Mouse (Mus musculus) ES-E14 (cell line): ENCODE data around the gene Snx32. TPM values are rescaled to one million over a fixed set of nuclear protein-coding genes. Genes with fewer than 3 reads are reported as not detected.
A peak's percentile ranks its signal among the peaks of the same experiment; 100 is the strongest.

Experiments used
- DNase-seq: peaks from one replicate; pipeline ENCODE4 v3.0.0-alpha.2; 2013; ENCODE audit warnings: low read depth, low spot score
- H3K27ac ChIP-seq: 2 replicates; pipeline ENCODE4 v1.5.1; 2012; ENCODE audit warnings: low read depth, mild to moderate bottlenecking, low read length, moderate library complexity, mixed read lengths; ENCODE audit not compliant: poor library complexity, insufficient read depth, severe bottlenecking
- H3K36me3 ChIP-seq: 2 replicates; pipeline ENCODE4 v1.6.1; 2012; ENCODE audit warnings: mild to moderate bottlenecking, low read length, moderate library complexity, mixed read lengths; ENCODE audit not compliant: control insufficient read depth, poor library complexity, insufficient read depth, severe bottlenecking
- H3K4me1 ChIP-seq, 2 experiments: fragments of 150-350 bp in 1 of 2; sonication (generic) in 1 of 2; 2 replicates each; pipeline ENCODE4 v1.6.1; 2012; ENCODE audit warnings: low read length in 2 of 2, mild to moderate bottlenecking in 1 of 2, mixed read lengths in 1 of 2; ENCODE audit not compliant: control insufficient read depth in 2 of 2, insufficient read depth in 2 of 2, poor library complexity in 1 of 2
- H3K4me3 ChIP-seq, 2 experiments: fragments of 150-350 bp in 1 of 2; sonication (generic) in 1 of 2; 2 replicates each; pipeline ENCODE4 v1.5.1; 2012; ENCODE audit warnings: low read length in 2 of 2, low read depth in 1 of 2, mild to moderate bottlenecking in 1 of 2, mixed read lengths in 1 of 2; ENCODE audit not compliant: insufficient read depth in 1 of 2, poor library complexity in 1 of 2, severe bottlenecking in 1 of 2
- H3K9ac ChIP-seq: 2 replicates; pipeline ENCODE4 v1.6.1; 2012; ENCODE audit warnings: low read depth, mild to moderate bottlenecking, low read length, mixed read lengths; ENCODE audit not compliant: poor library complexity, insufficient read depth, severe bottlenecking
- H3K9me3 ChIP-seq: fragments of 150-350 bp; sonication (generic); 2 replicates; pipeline ENCODE4 v1.6.1; 2012; ENCODE audit warnings: low read depth, mild to moderate bottlenecking, low read length; ENCODE audit not compliant: control insufficient read depth, insufficient read depth
- CHD2 ChIP-seq: IDR thresholded peaks from 2 replicates; pipeline ENCODE4 v1.6.1; 2014; ENCODE audit warnings: mild to moderate bottlenecking, low read depth, low read length, inconsistent platforms
- HCFC1 ChIP-seq: IDR thresholded peaks from 2 replicates; pipeline ENCODE4 v1.6.1; 2012; ENCODE audit warnings: low read length, inconsistent platforms, borderline replicate concordance; ENCODE audit not compliant: insufficient read depth
- MAFK ChIP-seq: IDR thresholded peaks from 2 replicates; pipeline ENCODE4 v1.6.1; 2014; ENCODE audit warnings: mild to moderate bottlenecking, low read depth, low read length, inconsistent platforms; ENCODE audit not compliant: insufficient read depth
- ZC3H11A ChIP-seq: IDR thresholded peaks from 2 replicates; pipeline ENCODE4 v1.6.1; 2012; ENCODE audit warnings: low read depth, mild to moderate bottlenecking, inconsistent platforms, low read length, borderline replicate concordance
- ZNF384 ChIP-seq: IDR thresholded peaks from 2 replicates; pipeline ENCODE4 v1.6.1; 2012; ENCODE audit warnings: low read depth, low read length, inconsistent platforms
- in situ Hi-C, 2 experiments: fragments of 600-800 bp; cut with MboI; formaldehyde crosslinking; loops; one replicate each; pipeline ENCODE4 v1.15.1; 2025; ENCODE audit warnings: low sequenced_read_pairs in 2 of 2, inconsistent platforms in 1 of 2; ENCODE audit not compliant: unreplicated experiment in 2 of 2
- total RNA-seq: library from RNA; depleted of rRNA; stranded (reverse); fragments of 300-350 nt; gene quantifications from 2 replicates; pipeline ENCODE4 v1.2.3, GENCODE M21; 2012

The Snx32 gene
- total RNA-seq, 1 experiment: 3.3 TPM

GRCm38 (mm10) chr19:5455568-5455967, 54.8 kb downstream of the Snx32 start:
- peak overlapping the region; percentile 77 to 96; a peak in 3 of 4 replicates for H3K4me3 ChIP-seq
- in situ Hi-C loops: no loop called here

GRCm38 (mm10) chr19:5455037-5455436, 55.3 kb downstream of the Snx32 start:
- H3K4me3 ChIP-seq: peak overlapping the region; percentile 1 to 22; a peak in 1 of 4 replicates
- no peaks in the 10 kb centered on the region for H3K9me3 ChIP-seq
- H3K27ac ChIP-seq: no peak overlapping the region
- in situ Hi-C loops: no loop called here
- peaks cover 2 to 9% of the 10 kb centered on the region in 2 experiments; a peak in 3 of 4 replicates for H3K4me1 ChIP-seq
- H3K9ac ChIP-seq: no peak overlapping the region
- no peak for TF ChIP-seq MAFK
- TF ChIP-seq ZNF384: no peak
- TF ChIP-seq ZC3H11A: no peak
- TF ChIP-seq CHD2: no peak
- no peak for DNase-seq
- H3K36me3 ChIP-seq: 0 out of 2 replicates have a peak, but pooled peaks cover 5% of the 10 kb centered on the region

More at GRCm38 (mm10) chr19:5455568-5455967, 54.8 kb downstream of the Snx32 start:
- H3K27ac ChIP-seq: no peak overlapping the region
- peak overlapping the region; percentile 81; the same call in 1 of the 2 replicates for H3K9ac ChIP-seq
- TF ChIP-seq MAFK (no peak), ZNF384 (no peak), CHD2 (no peak), ZC3H11A (no peak), HCFC1 (no peak)
- H3K4me1 ChIP-seq: peaks cover 2 to 9% of the 10 kb centered on the region in 2 experiments; a peak in 3 of 4 replicates
- H3K9me3 ChIP-seq: no peaks in the 10 kb centered on the region
- no peak for DNase-seq
- H3K36me3 ChIP-seq: 0 out of 2 replicates have a peak, but pooled peaks cover 5% of the 10 kb centered on the region

DNA sequence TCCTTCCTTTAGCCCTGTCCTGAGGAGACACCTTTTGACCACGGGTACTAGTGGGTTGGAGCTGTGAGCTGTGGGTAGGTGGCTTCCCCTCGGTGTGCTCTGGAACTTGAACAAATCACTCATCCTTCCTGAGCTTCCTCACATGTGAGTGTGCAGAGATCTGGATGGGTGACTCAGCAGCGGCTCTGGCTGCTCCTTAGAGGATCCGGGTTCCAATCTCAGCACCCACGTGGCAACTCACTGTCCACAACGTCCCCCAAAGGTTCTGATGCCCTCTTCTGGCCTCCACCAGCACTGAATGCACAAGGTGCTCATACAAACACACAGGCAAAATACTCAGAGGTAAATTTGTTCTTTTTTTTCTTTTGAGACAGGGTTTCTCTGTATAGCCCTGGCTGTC, 58.6 kb downstream of the Snx32 start:
- in situ Hi-C loops: no loop called here

DNA sequence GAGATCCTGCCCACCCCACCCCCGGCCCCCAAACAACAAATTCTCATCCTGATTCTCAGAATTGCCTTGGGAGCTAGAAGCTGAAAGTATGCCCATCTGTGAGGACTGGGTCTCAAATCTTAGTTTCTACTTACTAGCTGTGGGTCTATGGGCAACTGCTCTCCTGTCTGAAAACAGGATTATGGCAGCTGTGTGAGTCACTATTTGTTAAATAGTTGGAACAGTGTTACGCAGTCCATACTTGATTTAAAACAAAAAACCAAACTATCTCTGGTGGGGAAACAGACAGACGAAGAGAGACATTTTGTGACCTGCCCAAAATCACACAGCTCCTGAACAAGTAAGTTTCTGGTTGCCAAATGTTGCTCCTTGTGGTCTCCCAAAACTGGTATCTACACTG, 60.7 kb downstream of the Snx32 start:
- in situ Hi-C loops: no loop called here

More for the DNA sequence above, 58.6 kb downstream of the Snx32 start:
- Histone ChIP-seq H3K27ac (no peak overlapping the region), H3K9me3 (no peaks in the 10 kb centered on the region), H3K9ac (no peak overlapping the region), H3K36me3 (0 out of 2 replicates have a peak, but pooled peaks cover 5% of the 10 kb centered on the region), H3K4me1 (peaks cover 2 to 11% of the 10 kb centered on the region in 2 experiments; a peak in 3 of 4 replicates), H3K4me3 (no peak overlapping the region)
- no peak for TF ChIP-seq MAFK
- no peak for TF ChIP-seq HCFC1
- no peak for TF ChIP-seq ZNF384
- no peak for TF ChIP-seq ZC3H11A
- TF ChIP-seq CHD2: no peak
- no peak for DNase-seq

More for the DNA sequence above, 60.7 kb downstream of the Snx32 start:
- DNase-seq: no peak
- H3K36me3 ChIP-seq: 0 out of 2 replicates have a peak, but pooled peaks cover 5% of the 10 kb centered on the region
- TF ChIP-seq ZC3H11A (no peak), CHD2 (no peak), ZNF384 (no peak), MAFK (no peak), HCFC1 (no peak)
- no peak overlapping the region for H3K4me3 ChIP-seq
- H3K9ac ChIP-seq: no peak overlapping the region
- no peak overlapping the region for H3K27ac ChIP-seq
- H3K9me3 ChIP-seq: no peaks in the 10 kb centered on the region
- peaks cover 0 to 3% of the 10 kb centered on the region in 2 experiments; a peak in 1 of 4 replicates for H3K4me1 ChIP-seq
